Comparison of ENCODE assay signal across 8 mouse cellular contexts in the genomic region with DNA sequence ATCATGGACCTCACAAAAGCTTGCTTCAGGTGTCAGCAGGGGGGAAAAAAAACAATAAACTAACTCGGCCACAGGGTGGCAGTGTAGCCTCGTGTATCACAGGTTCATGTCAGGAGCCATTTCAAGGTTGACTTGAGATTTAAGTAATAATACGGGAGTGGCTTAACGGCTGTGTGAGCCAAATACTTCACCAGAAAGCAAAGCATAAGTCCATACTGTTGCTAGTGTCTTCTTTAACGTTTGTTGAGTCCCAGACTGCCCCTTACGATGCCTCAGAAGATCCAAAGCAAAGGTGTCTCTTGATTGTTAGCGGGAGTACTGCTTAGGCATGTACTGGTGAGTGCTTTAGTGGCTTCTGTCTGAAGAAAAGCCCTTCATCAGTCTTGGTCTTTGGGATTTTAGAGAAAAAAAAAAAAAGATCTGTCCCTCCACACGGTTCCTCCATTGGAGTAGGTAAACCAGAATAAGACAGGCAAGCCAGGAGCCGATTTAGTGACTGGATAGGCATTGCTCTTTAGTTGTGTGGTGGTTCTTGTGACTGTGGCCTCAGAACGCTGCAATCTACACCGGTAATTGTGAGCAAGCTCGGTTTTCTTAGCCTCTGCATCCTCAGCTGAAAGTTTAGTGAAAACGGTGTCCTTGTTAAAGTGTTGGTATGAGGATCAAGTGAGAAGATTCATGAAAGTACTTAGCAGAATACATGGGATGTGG. TPM values are rescaled to one million over a fixed set of nuclear protein-coding genes. Genes with fewer than 3 reads are reported as not detected.
DNase-seq lines count a peak whose midpoint lies in the region; ATAC-seq and TF ChIP-seq lines count a peak whose summit lies in the region.

No protein-coding gene starts in this region.

- 33% methylated on average over 13 of the region's 13 CpGs for WGBS in forebrain, embryonic 13.5 days
- 28% methylated on average over 13 of the region's 13 CpGs for WGBS in heart, postnatal 0 days
- 24% methylated on average over 13 of the region's 13 CpGs for WGBS in liver, embryonic 15.5 days (ENCODE audit: insufficient replicate concordance)
- WGBS in neural tube, embryonic 12.5 days, result 41% methylated on average over 13 of the region's 13 CpGs

- dilution Hi-C loops in CH12.LX (cut with MboI; ENCODE audit: extremely low pct_ligation_motif_present, extremely low pct_unique_long_range_greater_than_20kb, low sequenced_read_pairs), result no loop called here

- H3K36me3 ChIP-seq in CH12.LX (replicated peaks in 1 of 2; ENCODE audit: control insufficient read depth in 1 of 2, insufficient read depth in 1 of 2, low read length in 1 of 2), result no peaks in the 10 kb centered on the region
- H3K36me3 ChIP-seq in forebrain, embryonic 13.5 days (ENCODE audit: poor library complexity, severe bottlenecking), result no peaks in the 10 kb centered on the region
- no peaks in the 10 kb centered on the region for H3K36me3 ChIP-seq in heart, postnatal 0 days (replicated peaks; ENCODE audit: control insufficient read depth, insufficient read depth, low read length)
- H3K36me3 ChIP-seq in liver, embryonic 15.5 days (replicated peaks), result no peaks in the 10 kb centered on the region
- H3K36me3 ChIP-seq in neural tube, embryonic 12.5 days, result no peaks in the 10 kb centered on the region

- TF ChIP-seq EP300 in CH12.LX (IDR thresholded peaks at IDR 0.05; ENCODE audit: low read length), result no peak
- no peak for TF ChIP-seq EP300 in heart, postnatal 0 days (IDR thresholded peaks at IDR 0.05; ENCODE audit: low read depth)

- peak; percentile 73; the same call in 1 of the 2 replicates for ATAC-seq in forebrain, embryonic 13.5 days
- ATAC-seq in heart, postnatal 0 days (ENCODE audit: insufficient read depth, low read depth), result peak; percentile 57
- no peak for ATAC-seq in liver, embryonic 15.5 days (ENCODE audit: insufficient read depth)
- no peak for ATAC-seq in neural tube, embryonic 12.5 days (ENCODE audit: low FRiP score, low read depth)

- no peaks in the 10 kb centered on the region for H3K79me2 ChIP-seq in CH12.LX (replicated peaks; ENCODE audit: control insufficient read depth, extremely low read depth, insufficient read depth, poor library complexity, severe bottlenecking)

- H3K4me2 ChIP-seq in CH12.LX (ENCODE audit: insufficient read depth, low read depth, poor library complexity, severe bottlenecking), result peak overlapping the region; percentile 41
- H3K4me2 ChIP-seq in forebrain, embryonic 13.5 days, result peak overlapping the region; percentile 46
- H3K4me2 ChIP-seq in heart, postnatal 0 days (ENCODE audit: low read depth, low read length), result peak overlapping the region; percentile 55
- peak overlapping the region; percentile 45 for H3K4me2 ChIP-seq in liver, embryonic 15.5 days
- H3K4me2 ChIP-seq in neural tube, embryonic 12.5 days (replicated peaks), result peak overlapping the region; percentile 49

- TF ChIP-seq POLR2A in CH12.LX (IDR thresholded peaks at IDR 0.05; ENCODE audit: low read depth, low read length), result no peak

- no peaks in the 10 kb centered on the region for H3K9me3 ChIP-seq in CH12.LX (replicated peaks; ENCODE audit: low read length)
- H3K9me3 ChIP-seq in forebrain, embryonic 13.5 days (replicated peaks), result no peaks in the 10 kb centered on the region
- H3K9me3 ChIP-seq in heart, postnatal 0 days (replicated peaks; ENCODE audit: control insufficient read depth, low read length), result no peaks in the 10 kb centered on the region
- no peaks in the 10 kb centered on the region for H3K9me3 ChIP-seq in liver, embryonic 15.5 days (replicated peaks)
- H3K9me3 ChIP-seq in neural tube, embryonic 12.5 days, result no peaks in the 10 kb centered on the region

- in situ Hi-C loops in CH12.LX (cut with MboI; ENCODE audit: low pct_ligation_motif_present, low pct_unique_long_range_greater_than_20kb, low sequenced_read_pairs), result loop anchor here (25.0 kb wide), 2 partner anchors 536 to 761 kb away; a partner anchor contains a TSS

- no peaks in the 10 kb centered on the region for H3K27me3 ChIP-seq in CH12.LX (replicated peaks)
- no peaks in the 10 kb centered on the region for H3K27me3 ChIP-seq in forebrain, embryonic 13.5 days
- no peaks in the 10 kb centered on the region for H3K27me3 ChIP-seq in heart, postnatal 0 days (ENCODE audit: control insufficient read depth, insufficient read depth, low read length)
- H3K27me3 ChIP-seq in liver, embryonic 15.5 days, result no peaks in the 10 kb centered on the region
- no peaks in the 10 kb centered on the region for H3K27me3 ChIP-seq in neural tube, embryonic 12.5 days (replicated peaks)

- peaks cover 0 to 6% of the 10 kb centered on the region in 2 experiments; a peak in 2 of 4 replicates for H3K4me1 ChIP-seq in CH12.LX (ENCODE audit: control insufficient read depth in 1 of 2, insufficient read depth in 2 of 2)
- H3K4me1 ChIP-seq in forebrain, embryonic 13.5 days, result no peaks in the 10 kb centered on the region
- H3K4me1 ChIP-seq in heart, postnatal 0 days (ENCODE audit: control insufficient read depth, insufficient read depth), result no peaks in the 10 kb centered on the region
- no peaks in the 10 kb centered on the region for H3K4me1 ChIP-seq in liver, embryonic 15.5 days (replicated peaks)
- H3K4me1 ChIP-seq in neural tube, embryonic 12.5 days, result no peaks in the 10 kb centered on the region

- H3K27ac ChIP-seq in CH12.LX (ENCODE audit: insufficient read depth, low read depth), result no peak overlapping the region
- H3K27ac ChIP-seq in forebrain, embryonic 13.5 days, result no peak overlapping the region
- H3K27ac ChIP-seq in heart, postnatal 0 days (ENCODE audit: low read depth), result no peak overlapping the region
- no peak overlapping the region for H3K27ac ChIP-seq in liver, embryonic 15.5 days (replicated peaks)
- H3K27ac ChIP-seq in neural tube, embryonic 12.5 days, result no peak overlapping the region

- no peak overlapping the region for H3K4me3 ChIP-seq in CH12.LX (replicated peaks in 1 of 3; ENCODE audit: low read depth in 2 of 3, low read length in 2 of 3, poor library complexity in 1 of 3)
- H3K4me3 ChIP-seq in forebrain, embryonic 13.5 days, result no peak overlapping the region
- peak overlapping the region; percentile 17; the same call in 1 of the 2 replicates for H3K4me3 ChIP-seq in heart, postnatal 0 days (ENCODE audit: low read depth, low read length)
- no peak overlapping the region for H3K4me3 ChIP-seq in liver, embryonic 15.5 days (replicated peaks)
- no peak overlapping the region for H3K4me3 ChIP-seq in neural tube, embryonic 12.5 days

- peak; percentile 99 for TF ChIP-seq RAD21 in CH12.LX (IDR thresholded peaks at IDR 0.05; ENCODE audit: low read depth, low read length)

- peak; percentile 88 for DNase-seq in CH12.LX (ENCODE audit: extremely low read depth)
- peak; percentile 74 for DNase-seq in c-Kit-positive CD71-positive TER-119-positive erythroid progenitor cells, embryonic 14.5 days (ENCODE audit: low spot score)
- peak; percentile 87 for DNase-seq in heart, postnatal 0 days (ENCODE audit: low spot score)
- DNase-seq in kidney, postnatal 36 days, result peak; percentile 73 to 88
- DNase-seq in testis, postnatal 14 days (ENCODE audit: low spot score), result peak; percentile 38

- H3K9ac ChIP-seq in CH12.LX (ENCODE audit: insufficient read depth, low read depth), result 0 out of 2 replicates have a peak overlapping the region, but pooled peaks have one; percentile 18
- no peak overlapping the region for H3K9ac ChIP-seq in forebrain, embryonic 13.5 days
- H3K9ac ChIP-seq in heart, postnatal 0 days (replicated peaks; ENCODE audit: low read depth, low read length), result no peak overlapping the region
- H3K9ac ChIP-seq in liver, embryonic 15.5 days, result no peak overlapping the region
- H3K9ac ChIP-seq in neural tube, embryonic 12.5 days, result no peak overlapping the region

- TF ChIP-seq CTCF in CH12.LX (conservative IDR thresholded peaks at IDR 0.05 in 1 of 2, IDR thresholded peaks at IDR 0.05 in 1 of 2; ENCODE audit: low read depth in 2 of 2, low read length in 2 of 2), result peak; percentile 37 to 92
- peak; percentile 74 for TF ChIP-seq CTCF in heart, postnatal 0 days (IDR thresholded peaks at IDR 0.05; ENCODE audit: low read depth)

TF ChIP-seq in CH12.LX, 34 proteins besides CTCF, POLR2A, EP300 and RAD21:
- TF ChIP-seq JUND (conservative IDR thresholded peaks at IDR 0.05; ENCODE audit: low read depth, low read length) (peak; percentile 58), IRF4 (IDR thresholded peaks at IDR 0.05; ENCODE audit: low read depth, low read length) (peak; percentile 64; the same call in 1 of the 2 replicates), JUN (IDR thresholded peaks at IDR 0.05; ENCODE audit: insufficient read depth, low read depth, low read length) (0 out of 2 replicates have a peak, but pooled peaks have one; percentile 10), ZNF384 (IDR thresholded peaks at IDR 0.05; ENCODE audit: low read depth, low read length) (peak; percentile 72), TCF12 (IDR thresholded peaks at IDR 0.05; ENCODE audit: low read depth, low read length) (peak; percentile 49; the same call in 1 of the 2 replicates), BHLHE40 (IDR thresholded peaks at IDR 0.05; ENCODE audit: low read depth, low read length) (no peak), E2F4 (IDR thresholded peaks at IDR 0.05; ENCODE audit: insufficient replicate concordance, low read depth, low read length) (peak; percentile 53; the same call in 1 of the 2 replicates), HCFC1 (IDR thresholded peaks at IDR 0.05; ENCODE audit: low read depth, low read length) (peak; percentile 24; the same call in 1 of the 2 replicates), MAX (IDR thresholded peaks at IDR 0.05; ENCODE audit: low read length) (no peak), MYC (IDR thresholded peaks at IDR 0.05; ENCODE audit: low read depth, low read length) (peak; percentile 64; the same call in 1 of the 2 replicates), MEF2A (IDR thresholded peaks at IDR 0.05; ENCODE audit: borderline replicate concordance, low read depth, low read length) (peak; percentile 38; the same call in 1 of the 2 replicates), ZC3H11A (IDR thresholded peaks at IDR 0.05; ENCODE audit: low read depth, low read length) (peak; percentile 78), NRF1 (IDR thresholded peaks at IDR 0.05; ENCODE audit: low read depth, low read length) (no peak), SMC3 (IDR thresholded peaks at IDR 0.05; ENCODE audit: low read depth, low read length) (peak; percentile 90)
TF ChIP-seq in CH12.LX: peak in this region for 11.

RNA-seq across cellular contexts. Expression of a gene that starts 30.2 kb away (rescaled TPM):
- total RNA-seq in CH12.LX (2012; rRNA removed) (0.38 and 0.84 TPM in 2 replicates), CH12.LX (2014; rRNA removed) (0.73 and 1.3 TPM in 2 replicates)
- polyA plus RNA-seq in CH12.LX (2012; ENCODE audit: insufficient read length, low read depth), result 1.3 TPM in 2 replicates
- polyA plus RNA-seq in forebrain, embryonic 13.5 days (2015; fragmentation: Nextera tagmentation; extraction: Ambion mirVana), result 1.6 and 2.3 TPM in 2 replicates
- total RNA-seq in heart, postnatal 0 days (2014; rRNA removed; ENCODE audit: low replicate concordance), result under 0.01 TPM in 1 of 2 replicates, not detected in the other
- 0.22 and 0.49 TPM in 2 replicates for polyA plus RNA-seq in heart, postnatal 0 days (2015; fragmentation: Nextera tagmentation; extraction: Ambion mirVana)
- 0.18 and 0.36 TPM in 2 replicates for polyA plus RNA-seq in liver, embryonic 15.5 days (2015; fragmentation: Nextera tagmentation; extraction: Ambion mirVana)
- 0.78 and 0.90 TPM in 2 replicates for polyA plus RNA-seq in neural tube, embryonic 12.5 days (2016; fragmentation: Nextera tagmentation; extraction: Ambion mirVana)

Comparison
In these comparisons a context has a peak if more than half of its experiments do, and no peak if none do; other contexts are left out.
1. DNase-seq: peak in every context shown above with its lines; median percentile 88 in CH12.LX; 87 in heart, postnatal 0 days; 80 in kidney, postnatal 36 days; 74 in c-Kit-positive CD71-positive TER-119-positive erythroid progenitor cells, embryonic 14.5 days; 38 in testis, postnatal 14 days.
2. ATAC-seq: peak in forebrain, embryonic 13.5 days (single experiment) and heart, postnatal 0 days (single experiment); none in liver, embryonic 15.5 days (single experiment) and neural tube, embryonic 12.5 days (single experiment).
3. Peak in every context shown above with its lines, with median percentiles within 50 percentile points of each other: H3K4me2 ChIP-seq.